Mouse (Mus musculus): Measurements from ENCODE around the gene Pnkp. TPM values are rescaled to one million over a fixed set of nuclear protein-coding genes. Genes with fewer than 3 reads are reported as not detected.

Pnkp gene
- total RNA-seq, 2 experiments from 2014 or later = 43.4 to 69.8 TPM

DNA sequence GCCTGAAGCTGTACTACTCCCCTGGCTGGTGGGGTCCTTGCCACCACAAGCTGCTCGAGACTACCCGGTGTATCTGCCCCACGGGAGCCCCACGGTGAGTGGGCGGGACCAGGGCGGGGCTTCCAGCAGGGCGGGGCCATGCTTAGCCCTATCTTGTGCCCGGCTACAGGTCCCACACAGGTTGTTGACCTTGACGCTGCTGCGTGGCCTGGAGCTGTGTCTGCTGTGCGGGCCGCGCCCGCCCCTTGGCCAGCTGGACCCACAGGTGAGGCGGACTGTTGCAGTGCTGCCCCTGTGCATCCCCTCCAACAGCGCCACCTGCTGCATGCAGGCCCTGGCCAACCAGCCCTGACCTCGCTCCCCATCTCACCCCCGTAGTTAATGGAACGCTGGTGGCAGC, 41.7 kb downstream of the Pnkp start:
- no peak for ATAC-seq (replicated peaks; ENCODE audit: poor library complexity)

- ATAC-seq (replicated peaks; ENCODE audit: poor library complexity) = no peak
These were observed 43.7 kb downstream of the Pnkp start for GRCm38 (mm10) chr7:44900632-44901031.

DNA sequence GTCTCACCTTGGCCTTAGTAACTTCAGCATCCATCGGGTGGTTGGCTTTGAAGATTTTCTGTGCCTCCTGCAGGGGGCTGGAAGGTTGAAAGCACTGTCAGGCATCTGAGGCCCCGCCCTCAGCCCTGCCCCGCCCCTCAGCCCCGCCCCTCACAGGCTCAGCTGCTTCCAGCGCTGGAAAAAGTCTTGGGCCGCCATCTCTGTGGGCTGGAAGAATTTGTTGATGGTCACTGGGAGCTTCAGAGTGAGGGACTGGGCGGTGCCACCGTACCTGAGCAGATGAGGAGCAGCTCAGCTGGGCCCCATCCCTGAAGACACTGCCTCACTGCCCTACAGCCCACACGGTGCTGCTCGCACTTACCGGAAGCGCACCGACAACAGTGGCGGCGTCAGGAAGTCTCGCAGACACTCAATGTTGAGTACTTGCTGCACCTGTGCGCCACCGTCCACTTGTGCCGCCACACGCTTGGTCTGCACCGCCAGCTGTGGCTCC, 44.3 kb downstream of the Pnkp start:
- peak; percentile 69 for ATAC-seq (replicated peaks; ENCODE audit: poor library complexity)

GRCm38 (mm10) chr7:44905430-44905829, 48.5 kb downstream of the Pnkp start:
- no peak for ATAC-seq (replicated peaks; ENCODE audit: poor library complexity)

DNA sequence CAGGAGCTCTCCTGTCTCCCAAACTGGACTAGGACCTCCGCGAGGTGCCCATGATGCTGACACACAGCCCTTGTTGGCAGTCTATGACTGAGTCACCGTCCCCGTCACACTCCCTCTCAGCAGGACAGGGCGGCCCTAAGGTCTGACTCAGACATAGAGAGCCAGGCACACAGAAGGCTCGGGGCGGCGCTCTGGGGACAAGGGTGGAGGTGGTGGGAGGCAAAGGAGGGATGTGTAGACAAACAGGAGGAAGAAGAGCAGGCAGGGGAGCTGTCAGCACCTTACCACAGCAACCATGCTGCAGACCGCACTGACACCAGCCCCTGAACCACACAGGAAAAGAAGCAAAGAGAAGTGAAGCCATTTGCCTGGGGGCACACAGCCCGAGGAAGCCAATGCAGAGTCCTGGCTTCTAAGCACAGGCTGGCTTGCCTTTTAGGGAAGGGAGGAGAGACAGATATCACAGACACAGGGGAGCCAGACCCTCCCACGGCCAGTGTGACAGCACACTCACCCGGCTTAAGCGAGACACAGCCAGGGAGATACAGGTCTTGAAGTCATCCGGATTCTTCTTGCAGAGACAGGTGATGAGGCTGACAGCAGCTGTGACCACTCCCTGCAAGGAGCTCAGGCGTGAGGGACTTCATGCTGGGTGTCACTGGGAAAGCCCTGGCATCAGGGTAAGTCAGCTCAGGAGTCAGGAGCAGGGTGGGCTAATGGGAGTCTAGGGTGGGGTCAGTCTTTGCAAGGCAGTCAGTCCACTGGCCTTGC, 52.0 kb downstream of the Pnkp start:
- ATAC-seq (replicated peaks; ENCODE audit: poor library complexity) = no peak

Other genes starting within 250 kb of the Pnkp start
- not detected in 2 replicates for gene Myh14, start 186.3 kb upstream of the Pnkp start, total RNA-seq (2015)
- not detected in 2 replicates for gene Myh14, start 186.3 kb upstream of the Pnkp start, total RNA-seq (2017)
- not detected in 2 replicates for gene Izumo2, start 148.4 kb upstream of the Pnkp start, total RNA-seq (2015)
- gene Izumo2, start 148.4 kb upstream of the Pnkp start, total RNA-seq (2017) = not detected in 2 replicates
- gene Vrk3, start 108.7 kb upstream of the Pnkp start, total RNA-seq (2015) = 37.1 and 37.4 TPM in 2 replicates
- 36.0 and 51.4 TPM in 2 replicates for gene Vrk3, start 108.7 kb upstream of the Pnkp start, total RNA-seq (2017)
- 1.2 and 1.5 TPM in 2 replicates for gene Zfp473, start 106.1 kb upstream of the Pnkp start, total RNA-seq (2015)
- 1.0 and 2.6 TPM in 2 replicates for gene Zfp473, start 106.1 kb upstream of the Pnkp start, total RNA-seq (2017)
- 39.8 and 47.3 TPM in 2 replicates for gene Nup62, start 41.1 kb upstream of the Pnkp start, total RNA-seq (2015)
- gene Nup62, start 41.1 kb upstream of the Pnkp start, total RNA-seq (2017) = 126 and 140 TPM in 2 replicates
- gene Il4i1, start 40.8 kb upstream of the Pnkp start, total RNA-seq (2015) = 0.17 and 1.0 TPM in 2 replicates
- gene Il4i1, start 40.8 kb upstream of the Pnkp start, total RNA-seq (2017) = 0.17 and 0.25 TPM in 2 replicates
- 4.0 and 4.8 TPM in 2 replicates for gene Atf5, start 40.5 kb upstream of the Pnkp start, total RNA-seq (2015)
- 1.5 and 1.9 TPM in 2 replicates for gene Atf5, start 40.5 kb upstream of the Pnkp start, total RNA-seq (2017)
- gene Akt1s1, start 8.1 kb upstream of the Pnkp start, total RNA-seq (2015) = 8.0 and 10.4 TPM in 2 replicates
- 23.9 and 24.9 TPM in 2 replicates for gene Akt1s1, start 8.1 kb upstream of the Pnkp start, total RNA-seq (2017)
- gene Tbc1d17, start 8.1 kb upstream of the Pnkp start, total RNA-seq (2015) = 15.2 and 19.2 TPM in 2 replicates
- gene Tbc1d17, start 8.1 kb upstream of the Pnkp start, total RNA-seq (2017) = 13.6 and 13.8 TPM in 2 replicates
- gene Ptov1, start 12.6 kb downstream of the Pnkp start, total RNA-seq (2015) = 55.3 and 63.9 TPM in 2 replicates
- gene Ptov1, start 12.6 kb downstream of the Pnkp start, total RNA-seq (2017) = 25.5 and 41.5 TPM in 2 replicates
- 26.0 and 36.8 TPM in 2 replicates for gene Med25, start 35.6 kb downstream of the Pnkp start, total RNA-seq (2015)
- 11.4 and 14.5 TPM in 2 replicates for gene Med25, start 35.6 kb downstream of the Pnkp start, total RNA-seq (2017)
- gene Fuz, start 38.9 kb downstream of the Pnkp start, total RNA-seq (2015) = 9.8 and 10.6 TPM in 2 replicates
- gene Fuz, start 38.9 kb downstream of the Pnkp start, total RNA-seq (2017) = 16.6 and 19.9 TPM in 2 replicates
- gene Ap2a1, start 72.4 kb downstream of the Pnkp start, total RNA-seq (2015) = 36.1 and 40.4 TPM in 2 replicates
- 25.8 and 39.8 TPM in 2 replicates for gene Ap2a1, start 72.4 kb downstream of the Pnkp start, total RNA-seq (2017)
- gene Tsks, start 86.1 kb downstream of the Pnkp start, total RNA-seq (2015) = not detected in 2 replicates
- gene Tsks, start 86.1 kb downstream of the Pnkp start, total RNA-seq (2017) = not detected in 2 replicates
- 0.42 and 0.54 TPM in 2 replicates for gene Cpt1c, start 117.7 kb downstream of the Pnkp start, total RNA-seq (2015)
- gene Cpt1c, start 117.7 kb downstream of the Pnkp start, total RNA-seq (2017) = 0.25 and 1.6 TPM in 2 replicates
- gene Prmt1, start 129.4 kb downstream of the Pnkp start, total RNA-seq (2015) = 147 and 153 TPM in 2 replicates
- gene Prmt1, start 129.4 kb downstream of the Pnkp start, total RNA-seq (2017) = 113 and 135 TPM in 2 replicates
- gene Irf3, start 140.5 kb downstream of the Pnkp start, total RNA-seq (2015) = 71.9 and 79.5 TPM in 2 replicates
- 70.4 and 89.4 TPM in 2 replicates for gene Irf3, start 140.5 kb downstream of the Pnkp start, total RNA-seq (2017)
- gene Bcl2l12, start 141.6 kb downstream of the Pnkp start, total RNA-seq (2015) = 22.6 and 25.9 TPM in 2 replicates
- gene Bcl2l12, start 141.6 kb downstream of the Pnkp start, total RNA-seq (2017) = 26.2 and 28.0 TPM in 2 replicates
- gene Scaf1, start 159.2 kb downstream of the Pnkp start, total RNA-seq (2015) = 19.5 and 21.9 TPM in 2 replicates
- 8.7 and 11.2 TPM in 2 replicates for gene Scaf1, start 159.2 kb downstream of the Pnkp start, total RNA-seq (2017)
- gene Rras, start 160.8 kb downstream of the Pnkp start, total RNA-seq (2015) = 4.8 and 6.1 TPM in 2 replicates
- 1.1 TPM in 1 of 2 replicates, not detected in the other for gene Rras, start 160.8 kb downstream of the Pnkp start, total RNA-seq (2017)
- 20.5 and 21.7 TPM in 2 replicates for gene Prr12, start 195.7 kb downstream of the Pnkp start, total RNA-seq (2015)
- 2.8 and 4.0 TPM in 2 replicates for gene Prr12, start 195.7 kb downstream of the Pnkp start, total RNA-seq (2017)
- 39.7 and 45.0 TPM in 2 replicates for gene Nosip, start 205.3 kb downstream of the Pnkp start, total RNA-seq (2015)
- gene Nosip, start 205.3 kb downstream of the Pnkp start, total RNA-seq (2017) = 46.8 and 49.2 TPM in 2 replicates
- 2.6 and 4.7 TPM in 2 replicates for gene Prrg2, start 205.5 kb downstream of the Pnkp start, total RNA-seq (2015)
- 3.0 and 4.2 TPM in 2 replicates for gene Prrg2, start 205.5 kb downstream of the Pnkp start, total RNA-seq (2017)
- 4.6 and 7.8 TPM in 2 replicates for gene Rcn3, start 235.1 kb downstream of the Pnkp start, total RNA-seq (2015)
- 5.4 TPM in 2 replicates for gene Rcn3, start 235.1 kb downstream of the Pnkp start, total RNA-seq (2017)
- gene Fcgrt, start 246.7 kb downstream of the Pnkp start, total RNA-seq (2015) = 0.54 and 0.62 TPM in 2 replicates
- 3.9 TPM in 2 replicates for gene Fcgrt, start 246.7 kb downstream of the Pnkp start, total RNA-seq (2017)

All from megakaryocyte progenitor cell, adult 5-6 weeks (primary cell).